Mouse (Mus musculus) lung, postnatal 0 days (tissue): ENCODE data around the gene Ksr2.

Experiments used
- CTCF ChIP-seq: IDR thresholded peaks from 2 replicates; pipeline ENCODE4 v1.5.1; 2016; ENCODE audit warnings: antibody characterized with exemption, mild to moderate bottlenecking
- EP300 ChIP-seq: IDR thresholded peaks from 2 replicates; pipeline ENCODE4 v1.6.1; 2016; ENCODE audit warnings: antibody characterized with exemption, mild to moderate bottlenecking, control low read depth

- TF ChIP-seq CTCF (no peak), EP300 (no peak)
Observed at GRCm38 (mm10) chr5:117374372-117375049, 39.3 kb upstream of the Ksr2 start.
